Mouse (Mus musculus) hindbrain, postnatal 0 days (tissue): Measurements from ENCODE around the gene Gm29776. TPM values are rescaled to one million over a fixed set of nuclear protein-coding genes. Genes with fewer than 3 reads are reported as not detected.

Source experiments
- ATAC-seq: fragments of 200-750 bp; cut with Nextera tagmentation; 2 replicates; pipeline ENCODE4 v1.8.0; 2017; ENCODE audit warnings: mild to moderate bottlenecking, moderate TSS enrichment, moderate library complexity
- DNase-seq: peaks from one replicate; pipeline ENCODE4 v3.0.0-alpha.2; 2015; ENCODE audit warnings: low spot score
- H3K27ac ChIP-seq: fragments of 300-500 bp; sonication (generic); 2 replicates; pipeline ENCODE4 v1.5.1; 2014; ENCODE audit warnings: mild to moderate bottlenecking
- H3K27me3 ChIP-seq: fragments of 300-500 bp; sonication (generic); 2 replicates; pipeline ENCODE4 v1.6.1; 2014; ENCODE audit warnings: low read length, mixed read lengths; ENCODE audit not compliant: insufficient read depth
- H3K36me3 ChIP-seq: fragments of 300-500 bp; sonication (generic); 2 replicates; pipeline ENCODE4 v1.6.1; 2014; ENCODE audit warnings: low read length, mixed read lengths; ENCODE audit not compliant: insufficient read depth
- H3K4me1 ChIP-seq: fragments of 300-500 bp; sonication (generic); 2 replicates; pipeline ENCODE4 v1.6.1; 2014; ENCODE audit warnings: antibody characterized with exemption, low read length, mixed read lengths; ENCODE audit not compliant: insufficient read depth
- H3K4me2 ChIP-seq: fragments of 300-500 bp; sonication (generic); 2 replicates; pipeline ENCODE4 v1.6.1; 2014; ENCODE audit warnings: low read depth, mild to moderate bottlenecking, low read length, moderate library complexity, mixed read lengths
- H3K4me3 ChIP-seq: fragments of 300-500 bp; sonication (generic); 2 replicates; pipeline ENCODE4 v1.5.1; 2014; ENCODE audit warnings: low read length
- H3K9ac ChIP-seq: fragments of 300-500 bp; sonication (generic); replicated peaks from 2 replicates; pipeline ENCODE4 v1.6.1; 2014; ENCODE audit warnings: mild to moderate bottlenecking, low read length, moderate library complexity, mixed read lengths
- H3K9me3 ChIP-seq: fragments of 300-500 bp; sonication (generic); 2 replicates; pipeline ENCODE4 v1.6.1; 2016; ENCODE audit warnings: low read length, mixed read lengths
- CTCF ChIP-seq: IDR thresholded peaks from 2 replicates; pipeline ENCODE4 v1.5.1; 2016; ENCODE audit warnings: antibody characterized with exemption, control low read depth, low read depth
- WGBS: fragments of 180-500 bp; shearing (Covaris S2); extraction: QIAGEN DNeasy Blood & Tissue Kit; methylation state at CpG from one replicate; pipeline ENCODE4 v1.1.7; 2014; 5-methylcytosine and 5-hydroxymethylcytosine counted together
- polyA plus RNA-seq: library from polyadenylated mRNA; unstranded; fragments of >200 nt; fragmentation: Nextera tagmentation; extraction: Ambion mirVana; gene quantifications from 2 replicates; pipeline ENCODE4 v1.2.1, GENCODE M21; 2015
- total RNA-seq: library from RNA; depleted of rRNA; stranded (reverse); fragments of >200 nt; gene quantifications from 2 replicates; pipeline ENCODE4 v1.2.3, GENCODE M21; 2014

The Gm29776 gene
- total and polyA plus RNA-seq, 2 experiments from 2014 or later, result 0.28 to 0.31 TPM

DNA sequence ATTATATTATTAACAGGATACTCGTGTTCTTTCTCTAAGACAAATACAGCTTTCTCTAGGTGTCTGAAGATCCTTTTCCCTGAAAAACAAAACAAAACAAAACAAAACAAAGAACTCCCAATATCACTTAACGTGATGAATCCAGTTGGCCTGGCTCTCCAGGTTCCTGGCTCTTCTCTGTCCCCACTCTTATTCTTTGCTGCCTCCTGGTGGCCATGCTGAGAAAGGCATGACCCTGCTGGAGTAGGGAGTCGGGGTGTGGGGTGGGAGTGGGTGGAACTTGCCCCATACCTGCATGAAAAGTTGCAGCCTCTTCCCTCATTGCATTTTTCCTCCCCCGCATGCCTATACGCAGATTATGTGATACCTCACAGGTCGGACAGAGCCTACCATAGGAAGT, 2.7 kb upstream of the Gm29776 start:
- Histone ChIP-seq H3K4me1 (no peaks in the 10 kb centered on the region), H3K9me3 (no peaks in the 10 kb centered on the region), H3K27me3 (no peaks in the 10 kb centered on the region), H3K4me3 (no peak overlapping the region), H3K36me3 (no peaks in the 10 kb centered on the region), H3K27ac (no peak overlapping the region), H3K4me2 (no peak overlapping the region), H3K9ac (no peak overlapping the region)
- WGBS, result 8% methylated on average over 6 of the region's 6 CpGs
- DNase-seq, result peak; percentile 72
- TF ChIP-seq CTCF, result peak; percentile 88
- 0 out of 2 replicates have a peak, but pooled peaks have one; percentile 32 for ATAC-seq

DNA sequence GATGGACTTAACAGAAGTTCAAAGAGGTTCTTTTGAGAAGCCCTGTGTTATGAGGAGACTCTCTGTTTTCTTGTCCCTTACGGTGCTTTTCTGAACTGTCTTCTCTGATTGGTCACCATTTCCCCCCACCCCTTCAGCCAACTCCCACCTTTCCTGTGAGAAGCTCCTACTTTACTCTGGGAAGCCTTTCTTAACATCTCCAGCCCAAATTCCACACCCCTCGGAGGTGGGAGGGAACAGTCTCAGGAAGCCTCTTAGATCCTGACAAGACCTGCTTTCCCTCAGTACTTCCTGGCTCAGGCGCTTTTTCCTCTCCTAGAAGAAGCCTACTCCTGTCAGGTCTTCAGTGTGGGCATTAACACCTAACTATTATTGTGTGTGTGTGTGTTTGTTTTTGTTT, 953 bp upstream of the Gm29776 start:
- no peak for TF ChIP-seq CTCF
- Histone ChIP-seq H3K4me1 (no peaks in the 10 kb centered on the region), H3K27ac (no peak overlapping the region), H3K4me3 (no peak overlapping the region), H3K9me3 (no peaks in the 10 kb centered on the region), H3K27me3 (no peaks in the 10 kb centered on the region), H3K4me2 (no peak overlapping the region), H3K9ac (no peak overlapping the region), H3K36me3 (no peaks in the 10 kb centered on the region)
- WGBS, result 64% methylated on average over 3 of the region's 3 CpGs
- no peak for DNase-seq
- no peak for ATAC-seq

DNA sequence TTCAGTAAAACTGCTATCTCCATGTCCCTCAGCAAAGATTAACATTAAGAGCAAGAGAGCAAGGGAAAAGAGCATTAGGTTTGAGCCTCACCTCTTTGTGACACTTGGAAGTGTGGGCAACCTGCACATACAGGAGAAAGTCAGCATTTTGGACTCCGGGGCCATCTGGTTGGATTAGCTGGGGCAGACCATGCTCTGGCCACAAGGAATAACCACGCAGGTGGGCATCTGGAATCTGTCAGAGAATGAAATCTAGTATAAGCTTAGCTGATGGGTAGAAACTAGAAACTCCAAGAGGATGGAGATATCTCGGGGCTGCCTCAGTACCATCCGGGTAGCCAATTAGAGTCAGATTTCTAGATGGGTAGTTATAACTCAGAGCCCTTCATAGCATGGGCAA, 1.9 kb downstream of the Gm29776 start:
- Histone ChIP-seq H3K9ac (no peak overlapping the region), H3K9me3 (no peaks in the 10 kb centered on the region), H3K4me1 (no peaks in the 10 kb centered on the region), H3K4me3 (no peak overlapping the region), H3K27ac (no peak overlapping the region), H3K4me2 (no peak overlapping the region), H3K27me3 (no peaks in the 10 kb centered on the region), H3K36me3 (peaks cover 4% of the 10 kb centered on the region; the same call in 1 of the 2 replicates)
- no peak for TF ChIP-seq CTCF
- ATAC-seq, result no peak
- no peak for DNase-seq
- 93% methylated on average over 4 of the region's 4 CpGs for WGBS

DNA sequence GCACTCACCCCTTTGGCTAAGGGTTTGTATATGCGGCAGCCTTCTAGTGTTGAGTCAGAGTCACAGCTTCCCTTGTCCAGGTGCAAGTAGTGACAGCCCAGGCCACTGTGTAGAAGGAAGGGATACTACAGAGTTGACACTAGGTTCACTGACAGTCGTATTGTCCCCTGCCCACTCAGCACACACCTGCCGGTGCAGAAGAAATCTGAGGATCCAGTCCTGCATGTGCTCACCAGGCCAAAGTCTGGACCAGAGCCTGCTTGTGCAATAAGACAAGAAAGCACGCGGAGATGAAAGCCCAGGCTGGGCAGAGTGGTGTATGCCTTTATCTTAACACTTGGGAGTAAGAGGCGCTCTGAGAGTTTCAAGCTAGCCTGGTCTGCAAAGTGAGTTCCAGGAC, 3.6 kb downstream of the Gm29776 start:
- ATAC-seq (no peak), DNase-seq (no peak)
- no peak for TF ChIP-seq CTCF
- Histone ChIP-seq H3K9me3 (no peaks in the 10 kb centered on the region), H3K4me3 (no peak overlapping the region), H3K4me1 (no peaks in the 10 kb centered on the region), H3K27ac (no peak overlapping the region), H3K4me2 (no peak overlapping the region), H3K9ac (no peak overlapping the region), H3K36me3 (peaks cover 13% of the 10 kb centered on the region), H3K27me3 (no peaks in the 10 kb centered on the region)
- 87% methylated on average over 6 of the region's 6 CpGs for WGBS

DNA sequence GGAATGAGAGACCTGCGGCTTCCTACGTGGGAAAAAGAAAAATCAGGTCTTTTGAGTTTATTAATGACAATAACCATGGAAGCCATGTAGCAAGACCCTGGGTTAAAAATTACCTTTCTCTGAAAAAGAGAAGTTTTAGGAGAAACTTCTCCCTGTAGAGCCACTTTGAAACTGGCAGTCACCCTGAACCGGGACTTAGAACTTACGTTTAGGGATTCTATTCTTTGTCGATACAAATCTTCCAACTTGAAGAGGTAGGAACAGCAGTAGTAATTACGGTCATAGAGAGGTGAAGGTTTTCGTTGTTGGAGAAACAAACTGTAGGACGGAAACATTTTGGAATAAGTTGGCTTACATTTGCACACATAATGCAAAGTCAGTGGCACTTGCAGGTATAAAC, 11.4 kb downstream of the Gm29776 start:
- WGBS, result 9% methylated on average over 8 of the region's 8 CpGs
- H3K36me3 ChIP-seq, result peaks cover 13% of the 10 kb centered on the region

DNA sequence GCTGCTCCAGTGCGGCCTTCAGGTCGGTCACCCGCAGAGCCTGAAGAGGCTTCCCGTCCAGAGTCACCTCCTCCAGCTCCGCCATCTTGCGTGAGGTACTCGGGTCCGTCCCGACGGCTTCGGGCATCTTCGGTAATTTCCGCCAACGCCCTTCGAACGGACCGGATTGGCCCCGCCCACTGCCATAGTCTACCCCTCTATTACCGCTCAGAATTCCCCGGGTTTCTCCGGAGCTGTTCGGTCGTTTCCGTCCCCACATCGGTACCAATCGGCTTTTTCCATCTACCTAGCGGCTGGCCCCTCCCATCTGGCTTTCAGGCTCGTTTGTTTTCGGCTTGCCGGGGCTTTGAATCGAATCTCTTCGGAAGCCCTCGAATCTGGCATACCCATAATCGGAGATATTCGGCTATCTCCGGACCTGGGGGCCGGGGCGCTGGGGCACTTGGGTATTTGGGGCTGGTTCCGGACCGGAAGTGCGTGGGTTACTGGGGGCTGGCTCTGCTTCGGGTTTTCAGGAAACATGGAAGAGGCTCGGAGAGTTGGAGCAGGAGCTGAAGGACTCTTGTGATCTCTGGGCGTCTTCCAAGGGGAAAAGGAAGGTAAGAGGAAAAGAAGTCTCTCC, 12.0 kb downstream of the Gm29776 start, which contains the start of gene Acin1:
TSS of gene Acin1 (minus strand) at position 410 of the 622 bp plus-strand sequence.
- ATAC-seq, result peak; percentile 98
- WGBS, result under 1% methylated on average over 44 of the region's 44 CpGs
- H3K9me3 ChIP-seq, result no peaks in the 10 kb centered on the region

More for the DNA sequence above, 11.4 kb downstream of the Gm29776 start:
- Histone ChIP-seq H3K4me1 (peaks cover 10% of the 10 kb centered on the region; the same call in 1 of the 2 replicates), H3K4me2 (peak overlapping the region; percentile 69), H3K27me3 (no peaks in the 10 kb centered on the region), H3K9ac (peak overlapping the region; percentile 63), H3K9me3 (no peaks in the 10 kb centered on the region), H3K27ac (no peak overlapping the region; the same call in 1 of the 2 replicates), H3K4me3 (peak overlapping the region; percentile 91)
- DNase-seq (peak; percentile 23), ATAC-seq (no peak)
- TF ChIP-seq CTCF, result no peak

DNA sequence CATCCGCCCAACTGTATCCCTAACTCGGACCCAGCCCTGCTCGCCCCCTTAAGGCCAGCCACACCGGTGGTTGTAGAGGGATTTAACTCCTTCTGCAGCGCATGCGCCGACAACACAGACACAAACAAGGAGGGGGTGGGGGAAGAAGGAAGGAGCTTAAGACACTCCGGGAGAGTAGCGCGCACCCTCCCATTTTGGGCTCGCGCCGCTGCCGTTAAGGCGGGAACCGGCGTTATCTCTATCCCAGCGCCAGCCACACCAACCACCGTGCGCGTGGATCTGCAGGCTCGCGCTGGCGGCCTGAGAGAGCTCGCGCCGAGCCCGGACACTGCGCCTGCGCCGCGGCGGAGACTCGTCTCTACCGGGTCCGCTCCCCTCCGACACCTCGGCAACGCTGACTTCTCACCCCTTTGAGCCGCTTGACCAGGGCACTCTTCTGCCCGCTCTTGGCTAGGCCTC, 12.5 kb downstream of the Gm29776 start, which contains the start of gene 1700123O20Rik:
TSS of gene 1700123O20Rik (plus strand) at position 154 of the 459 bp plus-strand sequence.
- under 1% methylated on average over 41 of the region's 41 CpGs for WGBS
- Histone ChIP-seq H3K4me2 (peak within 1 kb of the TSS; percentile 91), H3K27me3 (no peaks in the 10 kb centered on the region), H3K36me3 (peaks cover 13% of the 10 kb centered on the region), H3K9me3 (no peaks in the 10 kb centered on the region), H3K9ac (peak within 1 kb of the TSS; percentile 95), H3K27ac (peak within 1 kb of the TSS; percentile 98), H3K4me3 (peak within 1 kb of the TSS; percentile 91), H3K4me1 (peaks cover 10% of the 10 kb centered on the region; the same call in 1 of the 2 replicates)
- DNase-seq (peak; percentile 92), ATAC-seq (peak; percentile 79)
- peak; percentile 68 for TF ChIP-seq CTCF

More for the DNA sequence above, 12.0 kb downstream of the Gm29776 start, which contains the start of gene Acin1:
- no peak for TF ChIP-seq CTCF
- peaks cover 13% of the 10 kb centered on the region for H3K36me3 ChIP-seq
- peaks cover 10% of the 10 kb centered on the region; the same call in 1 of the 2 replicates for H3K4me1 ChIP-seq
- H3K27ac ChIP-seq, result peak within 1 kb of the TSS; percentile 98
- H3K27me3 ChIP-seq, result no peaks in the 10 kb centered on the region
- peak within 1 kb of the TSS; percentile 91 for H3K4me3 ChIP-seq
- peak within 1 kb of the TSS; percentile 91 for H3K4me2 ChIP-seq
- peak within 1 kb of the TSS; percentile 95 for H3K9ac ChIP-seq
- DNase-seq, result peak; percentile 100
